9 mouse cellular contexts compared by ENCODE assay signal in genomic region chr2:172547116-172547515, GRCm38 (mm10). TPM values are rescaled to one million over a fixed set of nuclear protein-coding genes. Genes with fewer than 3 reads are reported as not detected.
DNase-seq lines count a peak whose midpoint lies in the region; ATAC-seq lines count a peak whose summit lies in the region.
"Had no signal": no experiment of that assay in that cellular context is flagged by ENCODE, and none has a peak within 500 bp of the region (broad histone marks: within the 10 kb centered on the region; RNA-seq: fewer than 3 reads in every experiment).

No protein-coding gene starts in this region.

- H3K9me3 ChIP-seq in heart, embryonic 14.5 days (ENCODE audit: control insufficient read depth, low read length) = no peaks in the 10 kb centered on the region
- H3K9me3 ChIP-seq in embryonic facial prominence, embryonic 11.5 days (replicated peaks; ENCODE audit: control insufficient read depth, low read length) = no peaks in the 10 kb centered on the region
- no peaks in the 10 kb centered on the region for H3K9me3 ChIP-seq in intestine, embryonic 16.5 days (ENCODE audit: control insufficient read depth, low read length)
- no peaks in the 10 kb centered on the region for H3K9me3 ChIP-seq in lung, embryonic 15.5 days
- H3K9me3 ChIP-seq: liver, embryonic 15.5 days had no signal

- no peak for DNase-seq in heart, adult 9 months (ENCODE audit: low spot score in 2 of 2)
- peak; percentile 77 for DNase-seq in embryonic facial prominence, embryonic 11.5 days (ENCODE audit: low spot score)
- DNase-seq in thymus, postnatal 14 days = peak; percentile 52
- DNase-seq in left cerebral cortex, postnatal 25 days (ENCODE audit: low spot score in 2 of 2) = no peak

- peak overlapping the region; percentile 42 for H3K4me2 ChIP-seq in heart, embryonic 14.5 days (ENCODE audit: low read length)
- H3K4me2 ChIP-seq in embryonic facial prominence, embryonic 11.5 days (ENCODE audit: low read depth, low read length) = peak overlapping the region; percentile 42
- H3K4me2 ChIP-seq in intestine, embryonic 16.5 days (ENCODE audit: low read depth, low read length) = peak overlapping the region; percentile 46
- peak overlapping the region; percentile 36 for H3K4me2 ChIP-seq in lung, embryonic 15.5 days
- H3K4me2 ChIP-seq: liver, embryonic 15.5 days had no signal

- no peak overlapping the region for H3K9ac ChIP-seq in heart, embryonic 14.5 days (ENCODE audit: low read length)
- no peak overlapping the region for H3K9ac ChIP-seq in embryonic facial prominence, embryonic 11.5 days (replicated peaks; ENCODE audit: low read length)
- no peak overlapping the region for H3K9ac ChIP-seq in intestine, embryonic 16.5 days (ENCODE audit: low read depth, low read length)
- H3K9ac ChIP-seq in lung, embryonic 15.5 days = no peak overlapping the region
- H3K9ac ChIP-seq: liver, embryonic 15.5 days had no signal

- H3K27me3 ChIP-seq in heart, embryonic 14.5 days (ENCODE audit: control insufficient read depth, insufficient read depth, low read length) = peaks cover 89% of the 10 kb centered on the region
- H3K27me3 ChIP-seq in embryonic facial prominence, embryonic 11.5 days (ENCODE audit: control insufficient read depth, insufficient read depth, low read length) = peaks cover 68% of the 10 kb centered on the region
- H3K27me3 ChIP-seq in intestine, embryonic 16.5 days (replicated peaks; ENCODE audit: control insufficient read depth, insufficient read depth, low read length) = peaks cover 83% of the 10 kb centered on the region
- peaks cover 94% of the 10 kb centered on the region for H3K27me3 ChIP-seq in lung, embryonic 15.5 days

- H3K4me3 ChIP-seq in heart, embryonic 14.5 days (ENCODE audit: control insufficient read depth in 1 of 2, insufficient read depth in 1 of 2, low read depth in 1 of 2, low read length in 2 of 2) = peak overlapping the region in 1 of 2 experiments; percentile 17; a peak in 2 of 4 replicates
- H3K4me3 ChIP-seq in embryonic facial prominence, embryonic 11.5 days (ENCODE audit: low read depth, low read length) = peak overlapping the region; percentile 4; the same call in 1 of the 2 replicates
- H3K4me3 ChIP-seq in intestine, embryonic 16.5 days (ENCODE audit: low read length) = peak overlapping the region; percentile 23; the same call in 1 of the 2 replicates
- peak overlapping the region; percentile 12; the same call in 1 of the 2 replicates for H3K4me3 ChIP-seq in lung, embryonic 15.5 days
- H3K4me3 ChIP-seq: liver, embryonic 15.5 days had no signal

- ATAC-seq in heart, embryonic 14.5 days (ENCODE audit: insufficient number of reproducible peaks, insufficient read depth, low FRiP score, low read depth) = no peak
- no peak for ATAC-seq in embryonic facial prominence, embryonic 11.5 days (replicated peaks; ENCODE audit: insufficient number of reproducible peaks, low FRiP score, low TSS enrichment, low read depth)
- ATAC-seq in intestine, embryonic 16.5 days = peak; percentile 63
- ATAC-seq in lung, embryonic 15.5 days (ENCODE audit: borderline replicate concordance, extremely low read depth, low FRiP score, low TSS enrichment) = no peak
- no peak for ATAC-seq in inflammation-experienced regulatory T-cells, adult 6 months

- under 1% methylated on average over 21 of the region's 21 CpGs for WGBS in heart, embryonic 14.5 days
- under 1% methylated on average over 21 of the region's 21 CpGs for WGBS in embryonic facial prominence, embryonic 11.5 days
- under 1% methylated on average over 21 of the region's 21 CpGs for WGBS in intestine, embryonic 16.5 days
- 1% methylated on average over 21 of the region's 21 CpGs for WGBS in lung, embryonic 15.5 days

- peaks cover 9 to 47% of the 10 kb centered on the region in 2 experiments; a peak in 3 of 4 replicates for H3K4me1 ChIP-seq in heart, embryonic 14.5 days (ENCODE audit: control insufficient read depth in 2 of 2, insufficient read depth in 2 of 2, low read length in 2 of 2)
- H3K4me1 ChIP-seq in embryonic facial prominence, embryonic 11.5 days (ENCODE audit: control insufficient read depth, insufficient read depth, low read length) = peaks cover 10% of the 10 kb centered on the region
- peaks cover 33% of the 10 kb centered on the region for H3K4me1 ChIP-seq in intestine, embryonic 16.5 days (ENCODE audit: control insufficient read depth, insufficient read depth, low read length)
- H3K4me1 ChIP-seq in lung, embryonic 15.5 days = peaks cover 43% of the 10 kb centered on the region

- H3K27ac ChIP-seq in heart, embryonic 14.5 days (replicated peaks in 1 of 2; ENCODE audit: control insufficient read depth in 1 of 2, insufficient read depth in 1 of 2, low read depth in 2 of 2, low read length in 2 of 2) = no peak overlapping the region
- no peak overlapping the region for H3K27ac ChIP-seq in embryonic facial prominence, embryonic 11.5 days (replicated peaks; ENCODE audit: low read depth, low read length)
- no peak overlapping the region for H3K27ac ChIP-seq in intestine, embryonic 16.5 days (ENCODE audit: low read length)
- H3K27ac ChIP-seq in lung, embryonic 15.5 days = no peak overlapping the region
- H3K27ac ChIP-seq: liver, embryonic 15.5 days had no signal

- intact Hi-C loops in left cerebral cortex, postnatal 25 days (cut with DNase I) = no loop called here

- H3K36me3 ChIP-seq in heart, embryonic 14.5 days (ENCODE audit: control insufficient read depth, insufficient read depth, low read length) = no peaks in the 10 kb centered on the region
- H3K36me3 ChIP-seq in embryonic facial prominence, embryonic 11.5 days (replicated peaks; ENCODE audit: control insufficient read depth, insufficient read depth, low read depth, low read length) = no peaks in the 10 kb centered on the region
- no peaks in the 10 kb centered on the region for H3K36me3 ChIP-seq in intestine, embryonic 16.5 days (ENCODE audit: control insufficient read depth, insufficient read depth, low read length)
- H3K36me3 ChIP-seq in lung, embryonic 15.5 days = no peaks in the 10 kb centered on the region
- H3K36me3 ChIP-seq: liver, embryonic 15.5 days had no signal

RNA-seq across cellular contexts. Expression of gene Tfap2c, which starts 2.3 kb away (rescaled TPM):
- polyA plus RNA-seq in heart, embryonic 14.5 days (2014; fragmentation: Nextera tagmentation; extraction: Ambion mirVana) = not detected in 2 replicates
- polyA plus RNA-seq in embryonic facial prominence, embryonic 11.5 days (2014; fragmentation: Nextera tagmentation; extraction: Ambion mirVana) = 16.5 and 17.9 TPM in 2 replicates
- 0.04 and 0.13 TPM in 2 replicates for polyA plus RNA-seq in intestine, embryonic 16.5 days (2015; fragmentation: Nextera tagmentation; extraction: Ambion mirVana)
- polyA plus RNA-seq in lung, embryonic 15.5 days (2015; fragmentation: Nextera tagmentation; extraction: Ambion mirVana) = 0.16 and 0.26 TPM in 2 replicates
- under 1 TPM; 0.11 to 0.57 TPM for total RNA-seq in left cerebral cortex, postnatal 25 days (2021)
- not detected for polyA plus RNA-seq in inflammation-experienced regulatory T-cells, adult 6 months (2017; shearing (Covaris generic))
- polyA plus RNA-seq: liver, embryonic 15.5 days had no signal

Comparison
In these comparisons a context has a peak if more than half of its experiments do, and no peak if none do; other contexts are left out.
1. DNase-seq: peak in embryonic facial prominence, embryonic 11.5 days (single experiment) and thymus, postnatal 14 days (single experiment); none in heart, adult 9 months (0 of 2) and left cerebral cortex, postnatal 25 days (0 of 2).
2. RNA of gene Tfap2c, which starts 2.3 kb away (polyA plus RNA-seq): 16.5 to 17.9 TPM in embryonic facial prominence, embryonic 11.5 days; 0.16 to 0.26 TPM in lung, embryonic 15.5 days, 0.04 to 0.13 TPM in intestine, embryonic 16.5 days, not detected in heart, embryonic 14.5 days and not detected in inflammation-experienced regulatory T-cells, adult 6 months; every median in the first group is over 10 times any median in the second.
3. Peak in every context shown above with its lines, with median percentiles within 50 percentile points of each other: H3K4me2 ChIP-seq.